Comparison of ENCODE assay signal across 8 mouse cellular contexts in the genomic region with DNA sequence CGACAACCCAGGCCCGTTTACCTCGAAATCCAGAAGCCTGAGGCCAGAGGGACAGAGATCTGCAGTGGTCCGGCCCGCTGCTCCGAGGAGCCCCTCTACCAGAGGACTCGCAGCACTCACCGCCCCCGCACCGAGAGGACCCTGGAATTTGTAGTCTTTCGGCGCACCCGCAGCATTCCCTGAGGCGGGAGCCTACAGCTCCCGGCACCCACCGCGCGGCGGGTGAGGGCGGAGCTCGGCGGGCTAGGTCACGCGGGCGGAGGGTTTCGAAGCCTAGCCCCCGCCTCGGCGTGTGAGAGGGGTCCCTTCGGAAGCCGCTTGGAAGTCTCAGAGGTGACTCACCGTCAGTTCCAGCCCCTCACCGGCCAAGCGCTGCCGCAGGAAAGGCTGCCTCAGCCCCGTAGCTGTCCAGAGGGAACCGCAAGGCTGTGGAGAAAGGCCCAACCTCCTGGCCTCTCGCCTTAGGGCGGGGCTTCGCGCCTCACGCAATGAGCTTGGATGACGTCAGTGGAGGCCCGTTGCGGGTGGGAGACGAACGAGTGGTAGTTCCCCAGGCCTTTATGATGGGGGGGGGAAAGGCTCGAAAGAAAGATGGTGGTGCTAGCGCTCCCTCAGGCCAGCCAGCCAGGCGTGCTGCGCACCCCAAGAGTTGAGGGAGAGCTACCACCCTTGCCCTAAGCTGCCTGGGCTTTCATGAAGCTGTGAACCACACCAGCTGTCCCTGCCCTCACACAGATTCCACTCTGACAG. TPM values are rescaled to one million over a fixed set of nuclear protein-coding genes. Genes with fewer than 3 reads are reported as not detected.
DNase-seq lines count a peak whose midpoint lies in the region; ATAC-seq lines count a peak whose summit lies in the region.

A gene (minus strand): TSS at position 483 of the 750 bp plus-strand sequence.

- peak; percentile 99 for ATAC-seq in hindbrain, embryonic 13.5 days (ENCODE audit: low FRiP score)

- no peaks in the 10 kb centered on the region for H3K9me3 ChIP-seq in hindbrain, embryonic 13.5 days

- peak within 1 kb of the TSS; percentile 94 for H3K4me2 ChIP-seq in hindbrain, embryonic 13.5 days

- H3K27me3 ChIP-seq in hindbrain, embryonic 13.5 days, result no peaks in the 10 kb centered on the region

- peaks cover 39% of the 10 kb centered on the region for H3K4me1 ChIP-seq in hindbrain, embryonic 13.5 days (replicated peaks)

- H3K27ac ChIP-seq in hindbrain, embryonic 13.5 days, result peak within 1 kb of the TSS; percentile 99

- no peaks in the 10 kb centered on the region for H3K36me3 ChIP-seq in hindbrain, embryonic 13.5 days

- H3K4me3 ChIP-seq in hindbrain, embryonic 13.5 days, result peak within 1 kb of the TSS; percentile 62

- DNase-seq in NIH3T3 (ENCODE audit: low read depth), result peak; percentile 98
- peak; percentile 98 for DNase-seq in cerebellum, postnatal 10 days
- peak; percentile 91 to 95 for DNase-seq in frontal cortex, postnatal 14 days (ENCODE audit: low spot score in 2 of 2)
- DNase-seq in layer of hippocampus, postnatal 25 days (ENCODE audit: extremely low spot score in 1 of 2, low spot score in 1 of 2), result peak; percentile 90 to 95
- DNase-seq in lung, postnatal 25 days (ENCODE audit: low spot score), result peak; percentile 94
- DNase-seq in retina, embryonic 14.5 days (ENCODE audit: low spot score), result peak; percentile 95
- DNase-seq in thymus, postnatal 4 days, result peak; percentile 96

- WGBS in hindbrain, embryonic 13.5 days, result under 1% methylated on average over 51 of the region's 51 CpGs

- H3K9ac ChIP-seq in hindbrain, embryonic 13.5 days, result peak within 1 kb of the TSS; percentile 81

RNA-seq across cellular contexts. Expression of the gene that starts here (rescaled TPM):
- polyA plus RNA-seq in hindbrain, embryonic 13.5 days (2015; fragmentation: Nextera tagmentation; extraction: Ambion mirVana), result 111 and 116 TPM in 2 replicates
- total RNA-seq in layer of hippocampus, postnatal 25 days (2021), result 100 to 1,000 TPM; 237 to 239 TPM

Comparison
In these comparisons a context has a peak if more than half of its experiments do, and no peak if none do; other contexts are left out.
1. Peak in every context shown above with its lines: DNase-seq, ATAC-seq, H3K4me3 ChIP-seq and H3K27ac ChIP-seq.